Mouse (Mus musculus) CH12.LX (cell line): ENCODE data around the gene Mad1l1. TPM values are rescaled to one million over a fixed set of nuclear protein-coding genes. Genes with fewer than 3 reads are reported as not detected.

Experiments used
- DNase-seq: peaks from one replicate; pipeline ENCODE4 v3.0.0-alpha.2; 2013; ENCODE audit errors: extremely low read depth
- H3K27ac ChIP-seq: 2 replicates; pipeline ENCODE4 v1.5.1; 2012; ENCODE audit warnings: low read depth, mild to moderate bottlenecking, control low read depth, moderate library complexity; ENCODE audit not compliant: insufficient read depth
- H3K27me3 ChIP-seq: replicated peaks from 2 replicates; pipeline ENCODE3; 2012; ENCODE audit warnings: inconsistent platforms
- H3K36me3 ChIP-seq, 2 experiments: replicated peaks in 1 of 2; 2 replicates each; pipeline versions ENCODE3 to v1.6.1; 2012; ENCODE audit warnings: inconsistent platforms in 1 of 2, low read length in 1 of 2, mild to moderate bottlenecking in 1 of 2, mixed read lengths in 1 of 2, moderate library complexity in 1 of 2; ENCODE audit not compliant: control insufficient read depth in 1 of 2, insufficient read depth in 1 of 2
- H3K4me1 ChIP-seq, 2 experiments: 2 replicates each; pipeline ENCODE4 v1.6.1; 2012; ENCODE audit warnings: inconsistent platforms in 1 of 2, moderate library complexity in 1 of 2; ENCODE audit not compliant: insufficient read depth in 2 of 2, control insufficient read depth in 1 of 2
- H3K4me2 ChIP-seq: 2 replicates; pipeline ENCODE4 v1.6.1; 2012; ENCODE audit warnings: low read depth, mild to moderate bottlenecking, control low read depth; ENCODE audit not compliant: poor library complexity, insufficient read depth, severe bottlenecking
- H3K4me3 ChIP-seq, 3 experiments: fragments of 150-350 bp in 1 of 3; sonication (generic) in 1 of 3; replicated peaks in 1 of 3; 2 replicates each; pipeline versions ENCODE3 to v1.5.1; 2011 to 2012; ENCODE audit warnings: low read depth in 2 of 3, low read length in 2 of 3, mild to moderate bottlenecking in 2 of 3, moderate library complexity in 2 of 3, control low read depth in 1 of 3, improper control_type of control experiment in 1 of 3, inconsistent platforms in 1 of 3, mixed read lengths in 1 of 3; ENCODE audit not compliant: poor library complexity in 1 of 3
- H3K79me2 ChIP-seq: replicated peaks from 2 replicates; pipeline ENCODE4 v1.6.1; 2012; ENCODE audit warnings: mild to moderate bottlenecking, moderate library complexity; ENCODE audit not compliant: control insufficient read depth, poor library complexity, insufficient read depth, severe bottlenecking; ENCODE audit errors: extremely low read depth
- H3K9ac ChIP-seq: 2 replicates; pipeline ENCODE4 v1.6.1; 2012; ENCODE audit warnings: low read depth, mild to moderate bottlenecking, control low read depth, moderate library complexity; ENCODE audit not compliant: insufficient read depth
- H3K9me3 ChIP-seq: replicated peaks from 2 replicates; pipeline ENCODE3; 2012; ENCODE audit warnings: low read length, inconsistent platforms, mixed read lengths
- BHLHE40 ChIP-seq: IDR thresholded peaks from 2 replicates; pipeline ENCODE4 v1.6.1; 2011; ENCODE audit warnings: mild to moderate bottlenecking, low read depth, low read length, improper control_type of control experiment
- CHD1 ChIP-seq: IDR thresholded peaks from 2 replicates; pipeline ENCODE4 v1.6.1; 2012; ENCODE audit warnings: low read depth, low read length, improper control_type of control experiment, inconsistent platforms
- CHD2 ChIP-seq: IDR thresholded peaks from 2 replicates; pipeline ENCODE4 v1.6.1; 2011; ENCODE audit warnings: low read length, improper control_type of control experiment
- CTCF ChIP-seq, 2 experiments: IDR thresholded peaks in 1 of 2; conservative IDR thresholded peaks in 1 of 2; 2 replicates each; pipeline ENCODE4 v1.5.1; 2011 to 2012; ENCODE audit warnings: low read depth in 2 of 2, low read length in 2 of 2, improper control_type of control experiment in 1 of 2, inconsistent platforms in 1 of 2, mild to moderate bottlenecking in 1 of 2, moderate library complexity in 1 of 2
- EP300 ChIP-seq: IDR thresholded peaks from 2 replicates; pipeline ENCODE4 v1.6.1; 2011; ENCODE audit warnings: low read length, improper control_type of control experiment
- GABPA ChIP-seq: IDR thresholded peaks from 2 replicates; pipeline ENCODE4 v1.6.1; 2012; ENCODE audit warnings: low read depth, low read length, improper control_type of control experiment, inconsistent platforms; ENCODE audit not compliant: insufficient replicate concordance
- HCFC1 ChIP-seq: IDR thresholded peaks from 2 replicates; pipeline ENCODE4 v1.6.1; 2012; ENCODE audit warnings: low read depth, mild to moderate bottlenecking, inconsistent platforms, low read length, improper control_type of control experiment
- IRF4 ChIP-seq: IDR thresholded peaks from 2 replicates; pipeline ENCODE4 v1.6.1; 2014; ENCODE audit warnings: low read depth, mild to moderate bottlenecking, inconsistent platforms, low read length, improper control_type of control experiment
- JUN ChIP-seq: IDR thresholded peaks from 2 replicates; pipeline ENCODE4 v1.6.1; 2011; ENCODE audit warnings: low read depth, mild to moderate bottlenecking, low read length, improper control_type of control experiment, moderate library complexity; ENCODE audit not compliant: insufficient read depth
- MAFK ChIP-seq: IDR thresholded peaks from 2 replicates; pipeline ENCODE4 v1.6.1; 2011; ENCODE audit warnings: low read length, improper control_type of control experiment; ENCODE audit not compliant: insufficient replicate concordance
- MXI1 ChIP-seq: IDR thresholded peaks from 2 replicates; pipeline ENCODE4 v1.6.1; 2011; ENCODE audit warnings: mild to moderate bottlenecking, low read depth, low read length, improper control_type of control experiment
- NRF1 ChIP-seq: IDR thresholded peaks from 2 replicates; pipeline ENCODE4 v1.6.1; 2014; ENCODE audit warnings: low read depth, mild to moderate bottlenecking, inconsistent platforms, low read length, improper control_type of control experiment, moderate library complexity
- ZKSCAN1 ChIP-seq: IDR thresholded peaks from 2 replicates; pipeline ENCODE4 v1.6.1; 2012; ENCODE audit warnings: low read depth, inconsistent platforms, low read length, improper control_type of control experiment, borderline replicate concordance
- dilution Hi-C: fragments of 300-500 bp; cut with MboI; formaldehyde crosslinking; loops from 2 replicates; pipeline ENCODE4 v1.14.3; 2020; ENCODE audit warnings: low sequenced_read_pairs; ENCODE audit not compliant: extremely low pct_unique_long_range_greater_than_20kb, extremely low pct_ligation_motif_present
- in situ Hi-C: fragments of 300-500 bp; cut with MboI; formaldehyde crosslinking; loops from 3 replicates; pipeline ENCODE4 v1.14.3; 2019; ENCODE audit warnings: low sequenced_read_pairs, low pct_ligation_motif_present, low pct_unique_long_range_greater_than_20kb, mixed read lengths
- polyA plus RNA-seq: library from polyadenylated mRNA; unstranded; fragments of >175 nt; gene quantifications from 2 replicates; pipeline ENCODE4 v1.2.1, GENCODE M21; 2012; ENCODE audit warnings: low read depth; ENCODE audit not compliant: insufficient read length
- total RNA-seq, 2 experiments: library from RNA; depleted of rRNA; stranded (reverse); fragments of 300-350 nt in 1 of 2; fragments of >200 nt in 1 of 2; gene quantifications; 2 replicates each; pipeline ENCODE4 v1.2.3; 2012 to 2014

Mad1l1 gene
- total and polyA plus RNA-seq, 3 experiments: 24.8 to 45.6 (median 28.9) TPM

- no peak overlapping the region for H3K27ac ChIP-seq
- H3K9ac ChIP-seq: no peak overlapping the region
- dilution Hi-C loops: no loop called here
Measured at GRCm38 (mm10) chr5:140205991-140206390, 115.4 kb downstream of the Mad1l1 start.

GRCm38 (mm10) chr5:140204465-140204864 lies 116.9 kb downstream of the Mad1l1 start:
- Histone ChIP-seq H3K9me3 (no peaks in the 10 kb centered on the region), H3K4me1 (peaks cover 4 to 47% of the 10 kb centered on the region in 2 experiments), H3K79me2 (no peaks in the 10 kb centered on the region), H3K9ac (no peak overlapping the region), H3K27me3 (no peaks in the 10 kb centered on the region), H3K4me2 (no peak overlapping the region), H3K4me3 (no peak overlapping the region), H3K27ac (no peak overlapping the region), H3K36me3 (peaks cover 3 to 59% of the 10 kb centered on the region in 2 experiments)
- in situ Hi-C loops: no loop called here
- no peak for TF ChIP-seq MAFK
- dilution Hi-C loops: no loop called here
- DNase-seq: no peak

More at GRCm38 (mm10) chr5:140205991-140206390, 115.4 kb downstream of the Mad1l1 start:
- no peak for TF ChIP-seq EP300
- TF ChIP-seq BHLHE40: no peak
- TF ChIP-seq NRF1: no peak
- TF ChIP-seq CHD1: no peak
- TF ChIP-seq ZKSCAN1: no peak
- TF ChIP-seq HCFC1: no peak
- no peak for TF ChIP-seq MXI1
- TF ChIP-seq JUN: no peak
- TF ChIP-seq IRF4: no peak
- TF ChIP-seq GABPA: no peak
- TF ChIP-seq MAFK: no peak
- TF ChIP-seq, all 38 proteins: peak for 0
- peaks cover 3 to 34% of the 10 kb centered on the region in 2 experiments for H3K4me1 ChIP-seq
- H3K4me2 ChIP-seq: no peak overlapping the region
- H3K4me3 ChIP-seq: no peak overlapping the region
- no peaks in the 10 kb centered on the region for H3K9me3 ChIP-seq
- DNase-seq: no peak
- H3K27me3 ChIP-seq: no peaks in the 10 kb centered on the region
- H3K79me2 ChIP-seq: no peaks in the 10 kb centered on the region
- in situ Hi-C loops: no loop called here
- H3K36me3 ChIP-seq: peaks cover 3 to 57% of the 10 kb centered on the region in 2 experiments

GRCm38 (mm10) chr5:140204037-140204436 lies 117.3 kb downstream of the Mad1l1 start:
- TF ChIP-seq CHD2 (no peak), CTCF (conservative IDR thresholded peaks at IDR 0.05 in 1 of 2, IDR thresholded peaks at IDR 0.05 in 1 of 2; ENCODE audit: low read depth in 2 of 2, low read length in 2 of 2) (peak in 1 of 2 experiments; percentile 28; a peak in 1 of 4 replicates)
- in situ Hi-C loops: no loop called here
- no peak for DNase-seq
- no peaks in the 10 kb centered on the region for H3K27me3 ChIP-seq
- H3K9ac ChIP-seq: no peak overlapping the region
- H3K4me1 ChIP-seq: peaks cover 4 to 47% of the 10 kb centered on the region in 2 experiments
- no peak overlapping the region for H3K4me2 ChIP-seq
- dilution Hi-C loops: no loop called here
- peaks cover 3 to 61% of the 10 kb centered on the region in 2 experiments for H3K36me3 ChIP-seq
- no peaks in the 10 kb centered on the region for H3K9me3 ChIP-seq
- no peak overlapping the region for H3K27ac ChIP-seq
- H3K79me2 ChIP-seq: no peaks in the 10 kb centered on the region
- H3K4me3 ChIP-seq: no peak overlapping the region
